Mouse (Mus musculus): ENCODE measurements around the gene Vmp1.

GRCm38 (mm10) chr11:86701151-86701550 lies 17.5 kb upstream of the Vmp1 start:
- TF ChIP-seq TAL1 (IDR thresholded peaks at IDR 0.05; ENCODE audit: low read length) = no peak
- no peak for TF ChIP-seq GATA1 (IDR thresholded peaks at IDR 0.05; ENCODE audit: low read length)

Measured in erythroblast, embryonic 14.5 days (primary cell).